Comparison of ENCODE assay signal across 8 mouse cellular contexts in the genomic region with DNA sequence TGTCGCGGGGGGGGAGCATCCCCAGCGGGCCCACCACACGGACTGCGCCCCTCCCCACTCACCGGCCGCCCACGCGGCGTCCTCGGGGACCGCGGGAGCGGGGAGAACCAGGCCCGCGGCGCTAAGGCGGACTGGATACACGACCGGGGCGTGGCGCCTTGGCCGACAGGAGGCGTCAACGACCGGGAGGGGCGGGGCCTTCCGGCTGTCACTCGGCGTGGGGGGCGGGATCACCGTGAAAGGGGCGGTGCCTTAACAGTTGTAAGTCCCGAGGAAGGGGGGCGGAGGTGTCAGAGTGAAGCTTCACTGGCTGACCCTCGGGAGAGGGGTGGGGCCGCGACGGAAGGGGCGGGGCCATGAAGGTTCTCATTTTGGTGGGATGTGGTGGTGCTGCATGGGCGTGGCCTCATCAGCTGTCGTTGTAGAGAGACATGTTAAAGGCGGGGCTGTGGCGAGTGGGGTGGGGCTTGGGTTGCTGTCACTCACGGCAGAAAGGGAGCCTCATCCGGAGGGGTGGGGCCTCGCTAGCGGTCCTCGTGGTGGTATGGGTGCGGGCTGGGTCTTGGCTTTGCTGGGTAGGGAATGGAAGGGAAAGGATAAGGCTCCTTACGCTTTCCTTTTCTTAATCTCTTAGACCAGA. TPM values are rescaled to one million over a fixed set of nuclear protein-coding genes. Genes with fewer than 3 reads are reported as not detected.
DNase-seq lines count a peak whose midpoint lies in the region; ATAC-seq lines count a peak whose summit lies in the region.

Gene Ano10 (minus strand): TSS at position 182 of the 640 bp plus-strand sequence.

- peak; percentile 93 for ATAC-seq in inflammation-experienced regulatory T-cells, adult 6 months
- ATAC-seq in megakaryocyte-erythroid progenitor cell, adult 5-6 weeks (replicated peaks; ENCODE audit: low FRiP score, low TSS enrichment, poor library complexity, severe bottlenecking) = peak; percentile 97

- peak; percentile 98 to 99 for DNase-seq in adrenal gland, adult (ENCODE audit: inconsistent age in 2 of 2, low spot score in 1 of 2)
- peak; percentile 100 for DNase-seq in embryo, embryonic 10.5 days (ENCODE audit: low spot score)
- peak; percentile 98 for DNase-seq in gastrocnemius, postnatal 14 days
- DNase-seq in left cerebral cortex, postnatal 10 days (ENCODE audit: extremely low spot score in 1 of 2, low spot score in 2 of 2) = peak; percentile 96 to 98
- peak; percentile 92 for DNase-seq in right cerebral cortex, postnatal 25 days
- peak; percentile 96 to 97 for DNase-seq in urinary bladder, postnatal 4 days (ENCODE audit: low spot score in 2 of 2)

- intact Hi-C loops in gastrocnemius, postnatal 14 days (cut with DNase I; ENCODE audit: low total_unique reads) = no loop called here
- intact Hi-C loops in left cerebral cortex, postnatal 10 days (cut with DNase I) = no loop called here

RNA-seq across cellular contexts. Expression of gene Ano10, which starts in this region (rescaled TPM):
- 10 to 100 TPM; 36.6 to 39.4 TPM for total RNA-seq in gastrocnemius, postnatal 14 days (2021)
- 10 to 100 TPM; 13.5 to 24.3 (median 19.2) TPM for polyA plus RNA-seq in inflammation-experienced regulatory T-cells, adult 6 months (2017; shearing (Covaris generic))
- total RNA-seq in left cerebral cortex, postnatal 10 days (2021) = 10 to 100 TPM; 31.5 to 33.8 TPM
- total RNA-seq in megakaryocyte-erythroid progenitor cell, adult 5-6 weeks (2014; fragmentation: Nextera tagmentation) = 4.6 and 6.4 TPM in 2 replicates
- 0.65 and 0.70 TPM in 2 replicates for total RNA-seq in megakaryocyte-erythroid progenitor cell, adult 5-6 weeks (2017)

Comparison
In these comparisons a context has a peak if more than half of its experiments do, and no peak if none do; other contexts are left out.
1. Peak in every context shown above with its lines: DNase-seq and ATAC-seq.
2. RNA of gene Ano10 (total RNA-seq): 36.6 to 39.4 TPM in gastrocnemius, postnatal 14 days and 31.5 to 33.8 TPM in left cerebral cortex, postnatal 10 days; 0.65 to 6.4 TPM in megakaryocyte-erythroid progenitor cell, adult 5-6 weeks; every median in the first group is over 4 times any median in the second.